Mouse (Mus musculus): ENCODE measurements at regions not wholly inside any gene's neighbourhood (a gene's known extent, or its start where the extent isn't known, plus 50 kb on each side); places are given as distances from the start of the nearest gene placed in this dataset.

GRCm38 (mm10) chr4:75714652-75715051, 436.5 kb upstream of the Dmac1 start:
- H3K4me3 ChIP-seq (ENCODE audit: low read depth, low read length), result no peak overlapping the region
- H3K9me3 ChIP-seq (ENCODE audit: low read length), result no peaks in the 10 kb centered on the region
- H3K27me3 ChIP-seq (ENCODE audit: insufficient read depth, low read length), result no peaks in the 10 kb centered on the region
- no peaks in the 10 kb centered on the region for H3K4me1 ChIP-seq (ENCODE audit: insufficient read depth, low read length)
- 85% methylated on average over 3 of the region's 3 CpGs for WGBS
- no peaks in the 10 kb centered on the region for H3K36me3 ChIP-seq (ENCODE audit: insufficient read depth, low read length)
- no peak overlapping the region for H3K9ac ChIP-seq (replicated peaks; ENCODE audit: low read length, poor library complexity, severe bottlenecking)
- DNase-seq (ENCODE audit: low spot score) (no peak), ATAC-seq (ENCODE audit: low FRiP score) (no peak)
- H3K4me2 ChIP-seq (ENCODE audit: low read depth, low read length, poor library complexity, severe bottlenecking), result no peak overlapping the region
- TF ChIP-seq CTCF (IDR thresholded peaks at IDR 0.05), result no peak
- no peak overlapping the region for H3K27ac ChIP-seq (ENCODE audit: low read depth, low read length)

GRCm38 (mm10) chr4:75713960-75714359, 435.9 kb upstream of the Dmac1 start:
- 85% methylated on average over 1 of the region's 1 CpGs for WGBS
- H3K9ac ChIP-seq (replicated peaks; ENCODE audit: low read length, poor library complexity, severe bottlenecking), result no peak overlapping the region
- no peaks in the 10 kb centered on the region for H3K27me3 ChIP-seq (ENCODE audit: insufficient read depth, low read length)
- no peak overlapping the region for H3K27ac ChIP-seq (ENCODE audit: low read depth, low read length)
- DNase-seq (ENCODE audit: low spot score), result no peak
- ATAC-seq (ENCODE audit: low FRiP score), result no peak
- TF ChIP-seq CTCF (IDR thresholded peaks at IDR 0.05), result peak; percentile 36
- H3K4me3 ChIP-seq (ENCODE audit: low read depth, low read length), result no peak overlapping the region
- H3K4me2 ChIP-seq (ENCODE audit: low read depth, low read length, poor library complexity, severe bottlenecking), result no peak overlapping the region
- no peaks in the 10 kb centered on the region for H3K9me3 ChIP-seq (ENCODE audit: low read length)
- no peaks in the 10 kb centered on the region for H3K36me3 ChIP-seq (ENCODE audit: insufficient read depth, low read length)
- no peaks in the 10 kb centered on the region for H3K4me1 ChIP-seq (ENCODE audit: insufficient read depth, low read length)

- DNase-seq (ENCODE audit: low spot score), result no peak
These were observed 422.8 kb upstream of the Dmac1 start for GRCm38 (mm10) chr4:75700780-75701378.

GRCm38 (mm10) chr4:75676590-75677174, 398.6 kb upstream of the Dmac1 start:
- Histone ChIP-seq H3K36me3 (ENCODE audit: insufficient read depth, low read length) (no peaks in the 10 kb centered on the region), H3K4me3 (ENCODE audit: low read depth, low read length) (no peak overlapping the region), H3K9me3 (ENCODE audit: low read length) (no peaks in the 10 kb centered on the region), H3K27me3 (ENCODE audit: insufficient read depth, low read length) (no peaks in the 10 kb centered on the region), H3K4me2 (ENCODE audit: low read depth, low read length, poor library complexity, severe bottlenecking) (no peak overlapping the region), H3K27ac (ENCODE audit: low read depth, low read length) (no peak overlapping the region), H3K9ac (replicated peaks; ENCODE audit: low read length, poor library complexity, severe bottlenecking) (no peak overlapping the region), H3K4me1 (ENCODE audit: insufficient read depth, low read length) (no peaks in the 10 kb centered on the region)
- 44% methylated on average over 3 of the region's 3 CpGs for WGBS
- no peak for ATAC-seq (ENCODE audit: low FRiP score)
- TF ChIP-seq CTCF (IDR thresholded peaks at IDR 0.05), result no peak
- DNase-seq (ENCODE audit: low spot score), result peak; percentile 10

More at GRCm38 (mm10) chr4:75700780-75701378, 422.8 kb upstream of the Dmac1 start:
- Histone ChIP-seq H3K9me3 (ENCODE audit: low read length) (no peaks in the 10 kb centered on the region), H3K4me1 (ENCODE audit: insufficient read depth, low read length) (no peaks in the 10 kb centered on the region), H3K27me3 (ENCODE audit: insufficient read depth, low read length) (no peaks in the 10 kb centered on the region), H3K27ac (ENCODE audit: low read depth, low read length) (no peak overlapping the region), H3K4me3 (ENCODE audit: low read depth, low read length) (no peak overlapping the region), H3K36me3 (ENCODE audit: insufficient read depth, low read length) (no peaks in the 10 kb centered on the region), H3K9ac (replicated peaks; ENCODE audit: low read length, poor library complexity, severe bottlenecking) (no peak overlapping the region), H3K4me2 (ENCODE audit: low read depth, low read length, poor library complexity, severe bottlenecking) (no peak overlapping the region)
- no peak for TF ChIP-seq CTCF (IDR thresholded peaks at IDR 0.05)
- WGBS, result 56% methylated on average over 3 of the region's 3 CpGs
- no peak for ATAC-seq (ENCODE audit: low FRiP score)

- H3K27me3 ChIP-seq (ENCODE audit: insufficient read depth, low read length), result no peaks in the 10 kb centered on the region
- no peaks in the 10 kb centered on the region for H3K9me3 ChIP-seq (ENCODE audit: low read length)
- no peak overlapping the region for H3K4me3 ChIP-seq (ENCODE audit: low read depth, low read length)
- no peak overlapping the region for H3K9ac ChIP-seq (replicated peaks; ENCODE audit: low read length, poor library complexity, severe bottlenecking)
- H3K4me1 ChIP-seq (ENCODE audit: insufficient read depth, low read length), result no peaks in the 10 kb centered on the region
- no peak overlapping the region for H3K27ac ChIP-seq (ENCODE audit: low read depth, low read length)
- TF ChIP-seq CTCF (IDR thresholded peaks at IDR 0.05), result no peak
- ATAC-seq (ENCODE audit: low FRiP score), result no peak
- no peak for DNase-seq (ENCODE audit: low spot score)
- no peak overlapping the region for H3K4me2 ChIP-seq (ENCODE audit: low read depth, low read length, poor library complexity, severe bottlenecking)
- H3K36me3 ChIP-seq (ENCODE audit: insufficient read depth, low read length), result no peaks in the 10 kb centered on the region
These were observed 362.9 kb upstream of the Dmac1 start for GRCm38 (mm10) chr4:75641046-75641445.

- 61% methylated on average over 1 of the region's 1 CpGs for WGBS
- TF ChIP-seq CTCF (IDR thresholded peaks at IDR 0.05), result no peak
- H3K4me3 ChIP-seq (ENCODE audit: low read depth, low read length), result no peak overlapping the region
- no peaks in the 10 kb centered on the region for H3K9me3 ChIP-seq (ENCODE audit: low read length)
- DNase-seq (ENCODE audit: low spot score) (peak; percentile 46), ATAC-seq (ENCODE audit: low FRiP score) (no peak)
- H3K36me3 ChIP-seq (ENCODE audit: insufficient read depth, low read length), result no peaks in the 10 kb centered on the region
- no peak overlapping the region for H3K9ac ChIP-seq (replicated peaks; ENCODE audit: low read length, poor library complexity, severe bottlenecking)
- no peak overlapping the region for H3K4me2 ChIP-seq (ENCODE audit: low read depth, low read length, poor library complexity, severe bottlenecking)
- no peaks in the 10 kb centered on the region for H3K4me1 ChIP-seq (ENCODE audit: insufficient read depth, low read length)
- no peaks in the 10 kb centered on the region for H3K27me3 ChIP-seq (ENCODE audit: insufficient read depth, low read length)
- H3K27ac ChIP-seq (ENCODE audit: low read depth, low read length), result no peak overlapping the region
These were observed 358.5 kb upstream of the Dmac1 start for GRCm38 (mm10) chr4:75636627-75637026.
